22 mouse cellular contexts compared by ENCODE assay signal in the genomic region with DNA sequence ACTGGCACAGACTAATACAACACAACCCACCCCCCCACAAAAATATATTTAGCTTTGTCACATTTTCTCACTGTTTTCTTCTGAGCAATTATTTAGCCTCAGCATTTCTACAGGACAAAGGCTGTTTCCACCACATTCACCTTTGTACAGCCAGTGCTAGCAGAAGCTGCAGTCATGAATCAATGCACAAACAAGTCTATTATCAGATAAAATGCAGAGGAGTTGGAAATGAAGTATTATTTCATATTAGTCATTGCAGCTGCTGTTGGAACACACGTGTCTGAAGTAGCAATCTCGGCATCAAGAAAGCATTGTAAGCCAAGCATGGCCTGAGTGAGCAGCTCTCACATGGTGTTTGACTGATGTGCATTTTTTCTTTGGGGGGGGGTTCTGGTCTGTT.
DNase-seq lines count a peak whose midpoint lies in the region; ATAC-seq and TF ChIP-seq lines count a peak whose summit lies in the region.
"Had no signal": no experiment of that assay in that cellular context is flagged by ENCODE, and none has a peak within 500 bp of the region (broad histone marks: within the 10 kb centered on the region; RNA-seq: fewer than 3 reads in every experiment).

No protein-coding gene starts in this region.

- H3K4me3 ChIP-seq in kidney, adult 2 months (ENCODE audit: insufficient read depth, low read depth, low read length) = no peak overlapping the region
- H3K4me3 ChIP-seq in stomach, postnatal 0 days (ENCODE audit: low read depth, low read length) = no peak overlapping the region
- H3K4me3 ChIP-seq: embryonic facial prominence, embryonic 12.5 days; forebrain, embryonic 12.5 days; heart, adult 2 months; heart, embryonic 15.5 days; hindbrain, embryonic 13.5 days had no signal

- H3K27ac ChIP-seq in kidney, adult 2 months (ENCODE audit: insufficient read depth, low read depth, low read length) = peak overlapping the region; percentile 76; the same call in 1 of the 2 replicates
- no peak overlapping the region for H3K27ac ChIP-seq in stomach, postnatal 0 days (replicated peaks)
- H3K27ac ChIP-seq: embryonic facial prominence, embryonic 12.5 days; forebrain, embryonic 12.5 days; heart, adult 2 months; heart, embryonic 15.5 days; hindbrain, embryonic 13.5 days had no signal

- no peak overlapping the region for H3K9ac ChIP-seq in stomach, postnatal 0 days (ENCODE audit: low read length)
- H3K9ac ChIP-seq: embryonic facial prominence, embryonic 12.5 days; forebrain, embryonic 12.5 days; heart, embryonic 15.5 days; hindbrain, embryonic 13.5 days had no signal

- no peak overlapping the region for H3K4me2 ChIP-seq in stomach, postnatal 0 days (replicated peaks; ENCODE audit: low read depth)
- H3K4me2 ChIP-seq: embryonic facial prominence, embryonic 12.5 days; forebrain, embryonic 12.5 days; heart, embryonic 11.5 days; heart, embryonic 15.5 days; hindbrain, embryonic 13.5 days had no signal

- H3K9me3 ChIP-seq in stomach, postnatal 0 days (ENCODE audit: control insufficient read depth, low read length) = no peaks in the 10 kb centered on the region
- H3K9me3 ChIP-seq: embryonic facial prominence, embryonic 12.5 days; forebrain, embryonic 12.5 days; heart, embryonic 15.5 days; hindbrain, embryonic 13.5 days had no signal

- H3K36me3 ChIP-seq in kidney, adult 2 months (ENCODE audit: control insufficient read depth, insufficient read depth, low read length) = no peaks in the 10 kb centered on the region
- H3K36me3 ChIP-seq in stomach, postnatal 0 days (ENCODE audit: control insufficient read depth, insufficient read depth, low read length) = no peaks in the 10 kb centered on the region
- H3K36me3 ChIP-seq: embryonic facial prominence, embryonic 12.5 days; forebrain, embryonic 12.5 days; heart, embryonic 15.5 days; hindbrain, embryonic 13.5 days had no signal

- no peak for TF ChIP-seq POLR2A in kidney, adult 2 months (IDR thresholded peaks at IDR 0.05; ENCODE audit: low read depth, low read length)

- no peak for TF ChIP-seq CTCF in kidney, adult 2 months (conservative IDR thresholded peaks at IDR 0.05; ENCODE audit: insufficient read depth, insufficient read length, low read depth, low read length)
- TF ChIP-seq CTCF in stomach, postnatal 0 days (IDR thresholded peaks at IDR 0.05; ENCODE audit: low read depth) = no peak

- DNase-seq in kidney, adult 2 months = peak; percentile 70
- DNase-seq in kidney, postnatal 4 days = no peak
- DNase-seq in kidney, postnatal 14 days = peak; percentile 25
- no peak for DNase-seq in kidney, adult 18-20 months
- DNase-seq in adipocyte (ENCODE audit: low spot score) = peak; percentile 10
- no peak for DNase-seq in stomach, postnatal 0 days (ENCODE audit: low spot score)
- DNase-seq in right cerebral cortex, postnatal 10 days (ENCODE audit: low spot score in 2 of 2) = no peak
- DNase-seq: adrenal gland, adult 8-10 months; adrenal gland, postnatal 36 days; cerebellum, adult 11-12 months; cerebellum, adult 9-10 months; cerebellum, postnatal 25 days; gastrocnemius, postnatal 14 days; heart, adult 2 months; heart, postnatal 14 days had no signal

- no peaks in the 10 kb centered on the region for H3K27me3 ChIP-seq in kidney, adult 2 months (replicated peaks; ENCODE audit: control insufficient read depth, insufficient read depth, low read length)
- H3K27me3 ChIP-seq in stomach, postnatal 0 days (ENCODE audit: control insufficient read depth, insufficient read depth, low read length) = no peaks in the 10 kb centered on the region
- H3K27me3 ChIP-seq: CH12.LX; embryonic facial prominence, embryonic 12.5 days; forebrain, embryonic 12.5 days; heart, embryonic 15.5 days; hindbrain, embryonic 13.5 days had no signal

- peak; percentile 89 for ATAC-seq in stomach, postnatal 0 days (ENCODE audit: low FRiP score, low TSS enrichment)
- ATAC-seq: forebrain, embryonic 16.5 days had no signal

- 44% methylated on average over 2 of the region's 2 CpGs for WGBS in kidney, adult 2 months
- 46% methylated on average over 2 of the region's 2 CpGs for WGBS in stomach, postnatal 0 days

- no peak for TF ChIP-seq EP300 in stomach, postnatal 0 days (optimal IDR thresholded peaks at IDR 0.05)

- peaks cover 17% of the 10 kb centered on the region; the same call in 1 of the 2 replicates for H3K4me1 ChIP-seq in kidney, adult 2 months (ENCODE audit: control insufficient read depth, insufficient read depth, low read length)
- H3K4me1 ChIP-seq in stomach, postnatal 0 days (replicated peaks; ENCODE audit: control insufficient read depth, insufficient read depth) = no peaks in the 10 kb centered on the region
- H3K4me1 ChIP-seq: embryonic facial prominence, embryonic 12.5 days; heart, embryonic 15.5 days had no signal

Comparison
In these comparisons a context has a peak if more than half of its experiments do, and no peak if none do; other contexts are left out.
1. DNase-seq: peak in kidney, adult 2 months (single experiment), kidney, postnatal 14 days (single experiment) and adipocyte (single experiment); none in kidney, postnatal 4 days (0 of 2), kidney, adult 18-20 months (single experiment), stomach, postnatal 0 days (single experiment) and right cerebral cortex, postnatal 10 days (0 of 2).